Mouse (Mus musculus): Measurements from ENCODE around the gene Zmynd15. TPM values are rescaled to one million over a fixed set of nuclear protein-coding genes. Genes with fewer than 3 reads are reported as not detected.

The Zmynd15 gene
- total and polyA plus RNA-seq, 2 experiments from 2014 or later = 0.04 to 1.3 TPM

- DNase-seq (ENCODE audit: low spot score) (no peak), ATAC-seq (ENCODE audit: insufficient read depth, low read depth) (no peak)
- H3K9ac ChIP-seq (replicated peaks; ENCODE audit: low read depth, low read length) = no peak overlapping the region
- H3K4me2 ChIP-seq (ENCODE audit: low read depth, low read length) = no peak overlapping the region
- H3K4me1 ChIP-seq (ENCODE audit: control insufficient read depth, insufficient read depth) = no peaks in the 10 kb centered on the region
- TF ChIP-seq EP300 (IDR thresholded peaks at IDR 0.05; ENCODE audit: low read depth) (no peak), CTCF (IDR thresholded peaks at IDR 0.05; ENCODE audit: low read depth) (no peak)
- H3K36me3 ChIP-seq (replicated peaks; ENCODE audit: control insufficient read depth, insufficient read depth, low read length) = no peaks in the 10 kb centered on the region
- no peak overlapping the region for H3K27ac ChIP-seq (ENCODE audit: low read depth)
- no peak overlapping the region for H3K4me3 ChIP-seq (ENCODE audit: low read depth, low read length)
- H3K9me3 ChIP-seq (replicated peaks; ENCODE audit: control insufficient read depth, low read length) = no peaks in the 10 kb centered on the region
- WGBS = 63% methylated on average over 7 of the region's 7 CpGs
- H3K27me3 ChIP-seq (ENCODE audit: control insufficient read depth, insufficient read depth, low read length) = peaks cover 10% of the 10 kb centered on the region; the same call in 1 of the 2 replicates
Measured at GRCm38 (mm10) chr11:70512709-70513342, 53.6 kb downstream of the Zmynd15 start.

GRCm38 (mm10) chr11:70513520-70513919, 54.3 kb downstream of the Zmynd15 start:
- Histone ChIP-seq H3K9ac (replicated peaks; ENCODE audit: low read depth, low read length) (no peak overlapping the region), H3K9me3 (replicated peaks; ENCODE audit: control insufficient read depth, low read length) (no peaks in the 10 kb centered on the region), H3K36me3 (replicated peaks; ENCODE audit: control insufficient read depth, insufficient read depth, low read length) (no peaks in the 10 kb centered on the region), H3K27ac (ENCODE audit: low read depth) (no peak overlapping the region), H3K4me3 (ENCODE audit: low read depth, low read length) (no peak overlapping the region), H3K27me3 (ENCODE audit: control insufficient read depth, insufficient read depth, low read length) (peaks cover 10% of the 10 kb centered on the region; the same call in 1 of the 2 replicates), H3K4me2 (ENCODE audit: low read depth, low read length) (no peak overlapping the region), H3K4me1 (ENCODE audit: control insufficient read depth, insufficient read depth) (no peaks in the 10 kb centered on the region)
- ATAC-seq (ENCODE audit: insufficient read depth, low read depth) (peak; percentile 24; the same call in 1 of the 2 replicates), DNase-seq (ENCODE audit: low spot score) (no peak)
- WGBS = 43% methylated on average over 11 of the region's 11 CpGs
- TF ChIP-seq EP300 (IDR thresholded peaks at IDR 0.05; ENCODE audit: low read depth) (no peak), CTCF (IDR thresholded peaks at IDR 0.05; ENCODE audit: low read depth) (no peak)

GRCm38 (mm10) chr11:70514288-70514687, 55.1 kb downstream of the Zmynd15 start, which contains the start of gene Vmo1:
Vmo1 (minus strand) TSS chr11:70514616.
- no peak for TF ChIP-seq CTCF (IDR thresholded peaks at IDR 0.05; ENCODE audit: low read depth)
- no peak for TF ChIP-seq EP300 (IDR thresholded peaks at IDR 0.05; ENCODE audit: low read depth)
- Histone ChIP-seq H3K4me2 (ENCODE audit: low read depth, low read length) (no peak within 1 kb of the TSS), H3K27me3 (ENCODE audit: control insufficient read depth, insufficient read depth, low read length) (peaks cover 8% of the 10 kb centered on the region; the same call in 1 of the 2 replicates), H3K27ac (ENCODE audit: low read depth) (no peak within 1 kb of the TSS), H3K4me3 (ENCODE audit: low read depth, low read length) (no peak within 1 kb of the TSS), H3K4me1 (ENCODE audit: control insufficient read depth, insufficient read depth) (no peaks in the 10 kb centered on the region), H3K9ac (replicated peaks; ENCODE audit: low read depth, low read length) (no peak within 1 kb of the TSS), H3K36me3 (replicated peaks; ENCODE audit: control insufficient read depth, insufficient read depth, low read length) (no peaks in the 10 kb centered on the region), H3K9me3 (replicated peaks; ENCODE audit: control insufficient read depth, low read length) (no peaks in the 10 kb centered on the region)
- 84% methylated on average over 7 of the region's 7 CpGs for WGBS
- ATAC-seq (ENCODE audit: insufficient read depth, low read depth) (no peak), DNase-seq (ENCODE audit: low spot score) (no peak)

Small RNA genes lying within 50 kb of the gene (microRNA-seq; reads per million reads assigned to microRNA genes)
- not detected for gene Mir7115

Other genes with a start within 250 kb of the Zmynd15 start
Only the 30 nearest of the 31 such genes appear.
- gene Slc16a13, start 238.4 kb upstream of the Zmynd15 start, total RNA-seq (2014; rRNA removed; ENCODE audit: low replicate concordance) = 3.1 and 5.5 TPM in 2 replicates
- gene Slc16a13, start 238.4 kb upstream of the Zmynd15 start, polyA plus RNA-seq (2015; fragmentation: Nextera tagmentation; extraction: Ambion mirVana) = 4.4 and 4.5 TPM in 2 replicates
- gene Bcl6b, start 229.6 kb upstream of the Zmynd15 start, total RNA-seq (2014; rRNA removed; ENCODE audit: low replicate concordance) = 12.8 and 44.1 TPM in 2 replicates
- 16.8 and 18.9 TPM in 2 replicates for gene Bcl6b, start 229.6 kb upstream of the Zmynd15 start, polyA plus RNA-seq (2015; fragmentation: Nextera tagmentation; extraction: Ambion mirVana)
- 47.7 and 60.5 TPM in 2 replicates for gene 0610010K14Rik, start 221.5 kb upstream of the Zmynd15 start, total RNA-seq (2014; rRNA removed; ENCODE audit: low replicate concordance)
- 96.5 and 102 TPM in 2 replicates for gene 0610010K14Rik, start 221.5 kb upstream of the Zmynd15 start, polyA plus RNA-seq (2015; fragmentation: Nextera tagmentation; extraction: Ambion mirVana)
- gene Gm21988, start 219.6 kb upstream of the Zmynd15 start, total RNA-seq (2014; rRNA removed; ENCODE audit: low replicate concordance) = 6.8 and 15.2 TPM in 2 replicates
- 7.5 and 8.6 TPM in 2 replicates for gene Gm21988, start 219.6 kb upstream of the Zmynd15 start, polyA plus RNA-seq (2015; fragmentation: Nextera tagmentation; extraction: Ambion mirVana)
- 13.1 and 75.0 TPM in 2 replicates for gene Rnasek, start 219.6 kb upstream of the Zmynd15 start, total RNA-seq (2014; rRNA removed; ENCODE audit: low replicate concordance)
- 311 and 336 TPM in 2 replicates for gene Rnasek, start 219.6 kb upstream of the Zmynd15 start, polyA plus RNA-seq (2015; fragmentation: Nextera tagmentation; extraction: Ambion mirVana)
- 1.4 and 2.5 TPM in 2 replicates for gene Alox12, start 204.1 kb upstream of the Zmynd15 start, total RNA-seq (2014; rRNA removed; ENCODE audit: low replicate concordance)
- 2.3 TPM in 2 replicates for gene Alox12, start 204.1 kb upstream of the Zmynd15 start, polyA plus RNA-seq (2015; fragmentation: Nextera tagmentation; extraction: Ambion mirVana)
- not detected in 2 replicates for gene Alox12e, start 136.8 kb upstream of the Zmynd15 start, total RNA-seq (2014; rRNA removed; ENCODE audit: low replicate concordance)
- gene Alox12e, start 136.8 kb upstream of the Zmynd15 start, polyA plus RNA-seq (2015; fragmentation: Nextera tagmentation; extraction: Ambion mirVana) = 0.05 TPM in 1 of 2 replicates, not detected in the other
- gene Alox15, start 107.4 kb upstream of the Zmynd15 start, total RNA-seq (2014; rRNA removed; ENCODE audit: low replicate concordance) = 0.23 TPM in 1 of 2 replicates, not detected in the other
- 0.11 and 0.22 TPM in 2 replicates for gene Alox15, start 107.4 kb upstream of the Zmynd15 start, polyA plus RNA-seq (2015; fragmentation: Nextera tagmentation; extraction: Ambion mirVana)
- gene Pelp1, start 49.4 kb upstream of the Zmynd15 start, total RNA-seq (2014; rRNA removed; ENCODE audit: low replicate concordance) = 15.1 and 15.9 TPM in 2 replicates
- 10.9 and 11.0 TPM in 2 replicates for gene Pelp1, start 49.4 kb upstream of the Zmynd15 start, polyA plus RNA-seq (2015; fragmentation: Nextera tagmentation; extraction: Ambion mirVana)
- 9.5 and 27.5 TPM in 2 replicates for gene Arrb2, start 26.8 kb upstream of the Zmynd15 start, total RNA-seq (2014; rRNA removed; ENCODE audit: low replicate concordance)
- gene Arrb2, start 26.8 kb upstream of the Zmynd15 start, polyA plus RNA-seq (2015; fragmentation: Nextera tagmentation; extraction: Ambion mirVana) = 4.8 and 6.0 TPM in 2 replicates
- 9.0 and 28.3 TPM in 2 replicates for gene Med11, start 7.5 kb upstream of the Zmynd15 start, total RNA-seq (2014; rRNA removed; ENCODE audit: low replicate concordance)
- 13.7 and 15.9 TPM in 2 replicates for gene Med11, start 7.5 kb upstream of the Zmynd15 start, polyA plus RNA-seq (2015; fragmentation: Nextera tagmentation; extraction: Ambion mirVana)
- 5.9 and 12.8 TPM in 2 replicates for gene Cxcl16, start 551 bp downstream of the Zmynd15 start, total RNA-seq (2014; rRNA removed; ENCODE audit: low replicate concordance)
- gene Cxcl16, start 551 bp downstream of the Zmynd15 start, polyA plus RNA-seq (2015; fragmentation: Nextera tagmentation; extraction: Ambion mirVana) = 9.8 and 11.3 TPM in 2 replicates
- gene Tm4sf5, start 45.8 kb downstream of the Zmynd15 start, total RNA-seq (2014; rRNA removed; ENCODE audit: low replicate concordance) = 0.34 and 8.6 TPM in 2 replicates
- gene Tm4sf5, start 45.8 kb downstream of the Zmynd15 start, polyA plus RNA-seq (2015; fragmentation: Nextera tagmentation; extraction: Ambion mirVana) = 7.6 and 7.8 TPM in 2 replicates
- not detected in 2 replicates for gene Vmo1, start 55.2 kb downstream of the Zmynd15 start, total RNA-seq (2014; rRNA removed; ENCODE audit: low replicate concordance)
- gene Vmo1, start 55.2 kb downstream of the Zmynd15 start, polyA plus RNA-seq (2015; fragmentation: Nextera tagmentation; extraction: Ambion mirVana) = 0.18 and 0.55 TPM in 2 replicates
- gene Gltpd2, start 59.8 kb downstream of the Zmynd15 start, total RNA-seq (2014; rRNA removed; ENCODE audit: low replicate concordance) = not detected in 2 replicates
- 0.34 TPM in 1 of 2 replicates, not detected in the other for gene Gltpd2, start 59.8 kb downstream of the Zmynd15 start, polyA plus RNA-seq (2015; fragmentation: Nextera tagmentation; extraction: Ambion mirVana)
- gene Psmb6, start 65.9 kb downstream of the Zmynd15 start, total RNA-seq (2014; rRNA removed; ENCODE audit: low replicate concordance) = 474 and 521 TPM in 2 replicates
- gene Psmb6, start 65.9 kb downstream of the Zmynd15 start, polyA plus RNA-seq (2015; fragmentation: Nextera tagmentation; extraction: Ambion mirVana) = 640 and 644 TPM in 2 replicates
- not detected in 2 replicates for gene Gm40193, start 73.5 kb downstream of the Zmynd15 start, total RNA-seq (2014; rRNA removed; ENCODE audit: low replicate concordance)
- not detected in 2 replicates for gene Gm40193, start 73.5 kb downstream of the Zmynd15 start, polyA plus RNA-seq (2015; fragmentation: Nextera tagmentation; extraction: Ambion mirVana)
- gene Pld2, start 80.6 kb downstream of the Zmynd15 start, total RNA-seq (2014; rRNA removed; ENCODE audit: low replicate concordance) = 14.5 and 18.5 TPM in 2 replicates
- gene Pld2, start 80.6 kb downstream of the Zmynd15 start, polyA plus RNA-seq (2015; fragmentation: Nextera tagmentation; extraction: Ambion mirVana) = 5.4 and 6.8 TPM in 2 replicates
- 20.4 and 38.0 TPM in 2 replicates for gene Mink1, start 103.4 kb downstream of the Zmynd15 start, total RNA-seq (2014; rRNA removed; ENCODE audit: low replicate concordance)
- 5.0 and 5.2 TPM in 2 replicates for gene Mink1, start 103.4 kb downstream of the Zmynd15 start, polyA plus RNA-seq (2015; fragmentation: Nextera tagmentation; extraction: Ambion mirVana)
- gene 4930544D05Rik, start 156.4 kb downstream of the Zmynd15 start, total RNA-seq (2014; rRNA removed; ENCODE audit: low replicate concordance) = not detected in 2 replicates
- gene 4930544D05Rik, start 156.4 kb downstream of the Zmynd15 start, polyA plus RNA-seq (2015; fragmentation: Nextera tagmentation; extraction: Ambion mirVana) = not detected in 2 replicates
- not detected in 2 replicates for gene Chrne, start 159.8 kb downstream of the Zmynd15 start, total RNA-seq (2014; rRNA removed; ENCODE audit: low replicate concordance)
- gene Chrne, start 159.8 kb downstream of the Zmynd15 start, polyA plus RNA-seq (2015; fragmentation: Nextera tagmentation; extraction: Ambion mirVana) = not detected in 2 replicates
- 0.08 TPM in 1 of 2 replicates, not detected in the other for gene Gp1ba, start 179.7 kb downstream of the Zmynd15 start, total RNA-seq (2014; rRNA removed; ENCODE audit: low replicate concordance)
- gene Gp1ba, start 179.7 kb downstream of the Zmynd15 start, polyA plus RNA-seq (2015; fragmentation: Nextera tagmentation; extraction: Ambion mirVana) = 0.26 and 0.27 TPM in 2 replicates
- gene Rnf167, start 187.8 kb downstream of the Zmynd15 start, total RNA-seq (2014; rRNA removed; ENCODE audit: low replicate concordance) = 48.3 and 66.3 TPM in 2 replicates
- gene Rnf167, start 187.8 kb downstream of the Zmynd15 start, polyA plus RNA-seq (2015; fragmentation: Nextera tagmentation; extraction: Ambion mirVana) = 61.8 and 62.5 TPM in 2 replicates
- gene Slc25a11, start 188.0 kb downstream of the Zmynd15 start, total RNA-seq (2014; rRNA removed; ENCODE audit: low replicate concordance) = 530 and 532 TPM in 2 replicates
- 446 and 451 TPM in 2 replicates for gene Slc25a11, start 188.0 kb downstream of the Zmynd15 start, polyA plus RNA-seq (2015; fragmentation: Nextera tagmentation; extraction: Ambion mirVana)
- gene Pfn1, start 195.2 kb downstream of the Zmynd15 start, total RNA-seq (2014; rRNA removed; ENCODE audit: low replicate concordance) = 924 and 959 TPM in 2 replicates
- 903 and 932 TPM in 2 replicates for gene Pfn1, start 195.2 kb downstream of the Zmynd15 start, polyA plus RNA-seq (2015; fragmentation: Nextera tagmentation; extraction: Ambion mirVana)
- gene Eno3, start 197.8 kb downstream of the Zmynd15 start, total RNA-seq (2014; rRNA removed; ENCODE audit: low replicate concordance) = 1,315 and 1,376 TPM in 2 replicates
- gene Eno3, start 197.8 kb downstream of the Zmynd15 start, polyA plus RNA-seq (2015; fragmentation: Nextera tagmentation; extraction: Ambion mirVana) = 1,204 and 1,224 TPM in 2 replicates
- 42.0 and 53.9 TPM in 2 replicates for gene Spag7, start 210.0 kb downstream of the Zmynd15 start, total RNA-seq (2014; rRNA removed; ENCODE audit: low replicate concordance)
- gene Spag7, start 210.0 kb downstream of the Zmynd15 start, polyA plus RNA-seq (2015; fragmentation: Nextera tagmentation; extraction: Ambion mirVana) = 154 and 175 TPM in 2 replicates
- 8.7 and 9.5 TPM in 2 replicates for gene Camta2, start 228.7 kb downstream of the Zmynd15 start, total RNA-seq (2014; rRNA removed; ENCODE audit: low replicate concordance)
- 10.5 and 10.7 TPM in 2 replicates for gene Camta2, start 228.7 kb downstream of the Zmynd15 start, polyA plus RNA-seq (2015; fragmentation: Nextera tagmentation; extraction: Ambion mirVana)
- gene Inca1, start 240.7 kb downstream of the Zmynd15 start, total RNA-seq (2014; rRNA removed; ENCODE audit: low replicate concordance) = 0.23 and 1.9 TPM in 2 replicates
- 3.9 and 4.0 TPM in 2 replicates for gene Inca1, start 240.7 kb downstream of the Zmynd15 start, polyA plus RNA-seq (2015; fragmentation: Nextera tagmentation; extraction: Ambion mirVana)
- gene Kif1c, start 241.1 kb downstream of the Zmynd15 start, total RNA-seq (2014; rRNA removed; ENCODE audit: low replicate concordance) = 92.9 and 110 TPM in 2 replicates
- 6.3 and 6.4 TPM in 2 replicates for gene Kif1c, start 241.1 kb downstream of the Zmynd15 start, polyA plus RNA-seq (2015; fragmentation: Nextera tagmentation; extraction: Ambion mirVana)

Data from heart, postnatal 0 days (tissue).